Mouse (Mus musculus) liver, embryonic 16.5 days (tissue): Measurements from ENCODE around the gene Scrn3. TPM values are rescaled to one million over a fixed set of nuclear protein-coding genes. Genes with fewer than 3 reads are reported as not detected.

Experiments
- ATAC-seq: fragments of 200-750 bp; cut with Nextera tagmentation; 2 replicates; pipeline ENCODE4 v1.8.0; 2017; ENCODE audit warnings: low read depth, mild to moderate bottlenecking, moderate number of reproducible peaks, moderate library complexity
- H3K27ac ChIP-seq: fragments of 300-500 bp; sonication (generic); 2 replicates; pipeline ENCODE4 v1.5.1; 2014; ENCODE audit warnings: mild to moderate bottlenecking, low read length
- H3K27me3 ChIP-seq: fragments of 300-500 bp; sonication (generic); 2 replicates; pipeline ENCODE4 v1.6.1; 2014; ENCODE audit warnings: low read depth, low read length, mixed read lengths; ENCODE audit not compliant: control insufficient read depth, insufficient read depth
- H3K36me3 ChIP-seq: fragments of 300-500 bp; sonication (generic); 2 replicates; pipeline ENCODE4 v1.6.1; 2014; ENCODE audit warnings: mild to moderate bottlenecking; ENCODE audit not compliant: control insufficient read depth, insufficient read depth
- H3K4me1 ChIP-seq: fragments of 300-500 bp; sonication (generic); 2 replicates; pipeline ENCODE4 v1.6.1; 2014; ENCODE audit warnings: low read depth, low read length, mixed read lengths; ENCODE audit not compliant: control insufficient read depth
- H3K4me2 ChIP-seq: fragments of 300-500 bp; sonication (generic); 2 replicates; pipeline ENCODE4 v1.6.1; 2014; ENCODE audit warnings: low read depth, low read length, mixed read lengths
- H3K4me3 ChIP-seq: fragments of 300-500 bp; sonication (generic); 2 replicates; pipeline ENCODE4 v1.5.1; 2014; ENCODE audit warnings: low read depth, mild to moderate bottlenecking, low read length
- H3K9ac ChIP-seq: fragments of 300-500 bp; sonication (generic); 2 replicates; pipeline ENCODE4 v1.6.1; 2014; ENCODE audit warnings: low read depth, low read length
- H3K9me3 ChIP-seq: fragments of 300-500 bp; sonication (generic); replicated peaks from 2 replicates; pipeline ENCODE4 v1.6.1; 2016; ENCODE audit warnings: low read length; ENCODE audit not compliant: control insufficient read depth
- WGBS: fragments of 180-500 bp; shearing (Covaris S2); extraction: QIAGEN DNeasy Blood & Tissue Kit; methylation state at CpG from one replicate; pipeline ENCODE4 v1.1.7; 2014; ENCODE audit not compliant: insufficient replicate concordance; 5-methylcytosine and 5-hydroxymethylcytosine counted together
- polyA plus RNA-seq: library from polyadenylated mRNA; unstranded; fragments of >200 nt; fragmentation: Nextera tagmentation; extraction: Ambion mirVana; gene quantifications from 2 replicates; pipeline ENCODE4 v1.2.1, GENCODE M21; 2015

Gene Scrn3
- polyA plus RNA-seq, 1 experiment from 2014 or later = 30.1 TPM

DNA sequence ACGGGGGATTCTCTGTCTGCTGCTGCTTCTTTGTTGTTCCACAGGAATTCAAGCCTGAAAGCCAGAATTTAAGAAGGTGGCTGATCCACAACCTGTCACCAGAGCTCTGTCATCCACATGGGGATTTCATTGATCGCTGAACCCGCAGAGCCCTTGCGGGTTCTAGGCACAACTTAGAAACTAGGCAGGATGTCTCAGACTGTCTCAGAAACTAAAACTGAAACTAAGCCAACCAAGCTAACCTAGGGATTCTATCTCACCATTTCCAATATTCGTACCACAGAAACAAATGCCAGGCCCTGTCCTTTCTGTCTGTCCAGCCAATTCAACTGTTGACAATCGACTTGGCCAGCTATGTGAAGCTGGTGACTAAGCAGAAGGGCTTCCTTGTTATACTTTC lies 35.8 kb downstream of the Scrn3 start:
- WGBS = 87% methylated on average over 6 of the region's 6 CpGs
- ATAC-seq = no peak
- Histone ChIP-seq H3K27ac (no peak overlapping the region), H3K4me2 (no peak overlapping the region), H3K9ac (no peak overlapping the region), H3K4me3 (no peak overlapping the region), H3K9me3 (no peaks in the 10 kb centered on the region), H3K4me1 (no peaks in the 10 kb centered on the region), H3K27me3 (no peaks in the 10 kb centered on the region), H3K36me3 (no peaks in the 10 kb centered on the region)

DNA sequence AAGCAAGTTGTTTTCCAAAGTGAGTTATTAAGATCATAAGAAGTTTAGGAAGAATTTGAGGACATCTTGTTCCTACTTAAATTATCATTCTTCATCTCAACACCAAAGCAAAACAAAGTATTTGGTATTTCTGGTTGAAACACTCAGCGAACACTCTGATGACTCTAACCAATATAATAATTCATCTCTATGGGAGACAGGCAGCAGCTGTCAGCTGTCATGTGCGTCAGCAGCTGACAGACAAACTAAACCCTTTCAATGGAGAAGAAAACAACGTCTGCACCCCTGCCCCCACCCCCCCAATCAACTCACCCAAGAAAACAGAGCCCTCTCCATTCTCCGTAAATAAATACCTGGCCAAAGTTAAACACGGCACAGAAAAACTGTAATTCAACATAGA lies 39.1 kb downstream of the Scrn3 start:
- WGBS = 71% methylated on average over 5 of the region's 5 CpGs
- H3K27ac ChIP-seq = no peak overlapping the region
- H3K9me3 ChIP-seq = no peaks in the 10 kb centered on the region
- no peak overlapping the region for H3K9ac ChIP-seq
- H3K4me3 ChIP-seq = no peak overlapping the region
- no peaks in the 10 kb centered on the region for H3K27me3 ChIP-seq
- no peaks in the 10 kb centered on the region for H3K4me1 ChIP-seq
- no peak for ATAC-seq
- no peak overlapping the region for H3K4me2 ChIP-seq
- no peaks in the 10 kb centered on the region for H3K36me3 ChIP-seq

DNA sequence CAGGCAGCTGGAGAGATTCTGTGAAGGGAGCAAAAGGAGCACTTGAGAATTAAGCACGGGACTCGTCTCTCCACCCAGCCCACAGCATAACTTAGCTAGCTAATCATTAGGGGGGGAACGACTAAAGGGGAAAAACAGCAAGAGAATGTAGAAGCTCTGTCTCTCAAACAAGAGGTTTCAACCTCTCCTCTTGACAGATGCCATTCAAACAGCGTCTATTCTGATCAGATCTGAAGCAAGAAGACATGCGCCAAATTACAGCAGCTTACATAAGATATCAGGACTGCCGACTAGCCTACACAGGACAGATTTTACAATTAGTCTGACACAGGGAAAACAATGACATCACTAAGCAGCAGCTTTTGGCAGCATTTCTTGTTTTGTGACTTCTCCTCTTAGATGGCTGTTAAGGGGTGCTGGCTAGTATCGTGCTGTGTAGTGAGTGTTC lies 39.5 kb downstream of the Scrn3 start:
- H3K4me2 ChIP-seq = no peak overlapping the region

DNA sequence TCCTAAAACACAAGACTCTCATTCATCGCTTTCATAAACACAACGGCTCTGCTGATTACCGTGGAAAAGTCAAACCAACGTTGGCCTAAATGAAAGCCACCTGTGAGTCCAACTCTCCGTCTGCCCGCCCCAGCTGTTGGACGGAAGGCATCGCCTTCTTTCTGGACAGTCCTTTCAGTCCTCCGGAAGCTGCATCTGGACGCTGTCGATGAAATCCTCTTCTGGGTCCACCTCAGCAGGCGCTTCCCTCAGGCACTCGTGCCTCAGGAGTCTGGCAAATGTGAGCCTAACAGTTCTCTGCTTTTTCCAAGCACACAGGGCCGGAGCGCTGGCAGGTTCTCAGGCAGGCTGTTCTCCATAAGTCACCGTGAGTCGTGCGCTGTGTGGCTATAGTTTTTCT lies 44.6 kb downstream of the Scrn3 start:
- Histone ChIP-seq H3K27ac (no peak overlapping the region), H3K36me3 (no peaks in the 10 kb centered on the region), H3K9me3 (no peaks in the 10 kb centered on the region), H3K9ac (no peak overlapping the region), H3K4me3 (no peak overlapping the region), H3K27me3 (no peaks in the 10 kb centered on the region), H3K4me1 (peaks cover 22% of the 10 kb centered on the region), H3K4me2 (no peak overlapping the region)
- ATAC-seq = no peak
- WGBS = 86% methylated on average over 18 of the region's 18 CpGs

More for the DNA sequence above, 39.5 kb downstream of the Scrn3 start:
- no peak for ATAC-seq
- Histone ChIP-seq H3K36me3 (no peaks in the 10 kb centered on the region), H3K4me3 (no peak overlapping the region), H3K9me3 (no peaks in the 10 kb centered on the region), H3K4me1 (no peaks in the 10 kb centered on the region), H3K27ac (no peak overlapping the region), H3K9ac (no peak overlapping the region), H3K27me3 (no peaks in the 10 kb centered on the region)
- 62% methylated on average over 7 of the region's 7 CpGs for WGBS

- Histone ChIP-seq H3K36me3 (no peaks in the 10 kb centered on the region), H3K9me3 (no peaks in the 10 kb centered on the region), H3K27ac (peak overlapping the region; percentile 96), H3K4me2 (peak overlapping the region; percentile 64), H3K27me3 (no peaks in the 10 kb centered on the region), H3K9ac (peak overlapping the region; percentile 63), H3K4me1 (peaks cover 22% of the 10 kb centered on the region), H3K4me3 (peak overlapping the region; percentile 20; the same call in 1 of the 2 replicates)
- ATAC-seq = peak; percentile 100
- WGBS = 47% methylated on average over 5 of the region's 5 CpGs
Observed at GRCm38 (mm10) chr2:73359941-73360340, 47.5 kb downstream of the Scrn3 start.

- no peaks in the 10 kb centered on the region for H3K9me3 ChIP-seq
- peak overlapping the region; percentile 26; the same call in 1 of the 2 replicates for H3K4me2 ChIP-seq
- no peaks in the 10 kb centered on the region for H3K36me3 ChIP-seq
- H3K9ac ChIP-seq = peak overlapping the region; percentile 37; the same call in 1 of the 2 replicates
- peaks cover 22% of the 10 kb centered on the region for H3K4me1 ChIP-seq
- H3K27ac ChIP-seq = peak overlapping the region; percentile 96
- H3K4me3 ChIP-seq = no peak overlapping the region
- 54% methylated on average over 2 of the region's 2 CpGs for WGBS
- ATAC-seq = peak; percentile 40
- no peaks in the 10 kb centered on the region for H3K27me3 ChIP-seq
Observed at GRCm38 (mm10) chr2:73360536-73360935, 48.1 kb downstream of the Scrn3 start.

- WGBS = 69% methylated on average over 5 of the region's 5 CpGs
- H3K36me3 ChIP-seq = no peaks in the 10 kb centered on the region
Observed at GRCm38 (mm10) chr2:73363448-73363847, 51.0 kb downstream of the Scrn3 start.

GRCm38 (mm10) chr2:73371530-73372335 lies 59.3 kb downstream of the Scrn3 start:
- Histone ChIP-seq H3K9me3 (no peaks in the 10 kb centered on the region), H3K4me3 (no peak overlapping the region), H3K4me2 (no peak overlapping the region), H3K9ac (no peak overlapping the region), H3K36me3 (no peaks in the 10 kb centered on the region), H3K27me3 (no peaks in the 10 kb centered on the region), H3K27ac (no peak overlapping the region), H3K4me1 (no peaks in the 10 kb centered on the region)
- WGBS = 60% methylated on average over 9 of the region's 9 CpGs
- ATAC-seq = no peak

More at GRCm38 (mm10) chr2:73363448-73363847, 51.0 kb downstream of the Scrn3 start:
- H3K27me3 ChIP-seq = no peaks in the 10 kb centered on the region
- H3K27ac ChIP-seq = no peak overlapping the region
- no peaks in the 10 kb centered on the region for H3K9me3 ChIP-seq
- H3K9ac ChIP-seq = no peak overlapping the region
- H3K4me1 ChIP-seq = peaks cover 19% of the 10 kb centered on the region
- ATAC-seq = no peak
- H3K4me3 ChIP-seq = no peak overlapping the region
- no peak overlapping the region for H3K4me2 ChIP-seq

DNA sequence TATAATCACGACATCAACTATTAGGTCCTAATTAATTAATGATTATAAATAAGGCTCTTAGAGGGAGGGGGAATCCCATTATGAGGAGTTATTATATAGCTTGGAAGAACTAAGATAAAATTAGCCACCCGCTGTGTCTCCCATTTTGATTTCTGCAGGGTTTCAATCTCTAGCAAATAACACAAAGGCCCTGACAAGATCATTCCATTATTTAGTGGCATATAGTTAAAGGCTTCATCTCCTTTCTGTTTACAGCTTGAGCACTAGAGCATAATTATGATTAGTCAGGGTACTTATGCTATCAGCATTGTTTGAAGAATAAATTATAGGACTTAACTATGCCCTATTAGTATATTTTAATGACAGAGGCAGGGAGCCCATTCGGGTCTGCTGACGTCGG lies 65.9 kb downstream of the Scrn3 start:
- H3K4me1 ChIP-seq = no peaks in the 10 kb centered on the region
- no peak overlapping the region for H3K4me2 ChIP-seq
- H3K9me3 ChIP-seq = no peaks in the 10 kb centered on the region
- WGBS = 86% methylated on average over 5 of the region's 5 CpGs
- peaks cover 8% of the 10 kb centered on the region for H3K36me3 ChIP-seq
- no peak overlapping the region for H3K9ac ChIP-seq
- ATAC-seq = no peak
- no peaks in the 10 kb centered on the region for H3K27me3 ChIP-seq
- no peak overlapping the region for H3K27ac ChIP-seq
- no peak overlapping the region for H3K4me3 ChIP-seq
